Mouse (Mus musculus) left cerebral cortex, postnatal 25 days (tissue): ENCODE results near the gene Olfr588-ps1. TPM values are rescaled to one million over a fixed set of nuclear protein-coding genes. Genes with fewer than 3 reads are reported as not detected.
"Not testable (repeated sequence)": the region's sequence is repeated elsewhere in the genome, so short reads cannot be mapped to it uniquely, and the experiment has no call there.

ENCODE experiments used
- DNase-seq, 2 experiments: peaks; one replicate each; pipeline ENCODE4 v3.0.0; 2022; ENCODE audit warnings: low spot score in 2 of 2, mixed read lengths in 1 of 2
- intact Hi-C: fragments of 180-260 bp; cut with DNase I; formaldehyde crosslinking; loops from one replicate; pipeline ENCODE4 v1.15.1; 2025
- total RNA-seq, 2 experiments: library from RNA; stranded (reverse); gene quantifications; 2 replicates each; pipeline ENCODE4 v1.2.3; 2021

Gene Olfr588-ps1
- not detected for total RNA-seq

DNA sequence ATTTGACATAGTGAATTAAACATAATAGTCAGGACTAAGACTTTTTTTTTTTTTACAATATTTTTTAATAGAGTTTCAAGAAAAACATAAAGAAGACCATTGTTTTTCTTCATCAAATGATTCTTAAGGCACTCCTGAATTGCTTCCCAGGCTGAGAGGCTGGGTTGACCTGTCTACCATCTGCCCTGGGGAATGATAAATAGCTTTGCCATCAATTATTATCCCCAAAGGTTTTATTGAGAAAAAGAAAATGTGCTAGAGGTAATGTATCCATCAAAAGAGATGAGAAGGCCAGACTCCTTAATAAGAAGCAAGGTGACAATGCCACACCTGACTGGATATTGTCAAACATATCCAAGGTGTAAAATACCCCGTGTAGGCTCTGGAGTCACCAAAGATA lies at the start of gene Olfr588-ps1:
Gene Olfr588-ps1, plus strand, starts transcription at position 301 of the 400 bp plus-strand sequence.
- intact Hi-C loops: no loop called here

DNA sequence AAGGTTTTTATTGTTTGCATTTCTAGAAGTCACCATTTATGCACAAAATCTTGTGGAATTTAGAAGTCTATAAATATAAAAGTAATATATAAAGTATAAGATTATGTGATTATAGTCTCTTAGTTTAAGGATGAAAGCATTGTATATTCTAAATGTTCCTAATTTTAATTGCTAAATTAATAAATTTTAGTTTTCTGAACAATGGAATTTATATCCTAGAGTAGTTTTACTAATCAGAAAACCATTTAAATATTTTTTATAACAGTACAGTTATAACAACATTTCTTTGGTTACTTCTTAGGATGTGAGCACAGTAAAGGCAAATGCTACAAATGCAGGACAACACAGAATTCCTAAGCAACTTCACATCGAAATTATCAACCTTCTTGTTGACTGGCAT lies 43.3 kb upstream of the Olfr588-ps1 start, which contains the start of gene Olfr585:
Gene Olfr585, plus strand, starts transcription at position 301 of the 400 bp plus-strand sequence.
- intact Hi-C loops: no loop called here

More for the DNA sequence above, at the start of gene Olfr588-ps1:
- DNase-seq: no peak

GRCm38 (mm10) chr7:103119406-103119805 lies 21.3 kb upstream of the Olfr588-ps1 start:
- intact Hi-C loops: no loop called here
- no peak for DNase-seq

More for the DNA sequence above, 43.3 kb upstream of the Olfr588-ps1 start, which contains the start of gene Olfr585:
- no peak for DNase-seq

GRCm38 (mm10) chr7:103125538-103125937 lies 15.1 kb upstream of the Olfr588-ps1 start, which contains the start of gene Olfr586:
TSS of gene Olfr586 (minus strand) at chr7:103125638.
- intact Hi-C loops: no loop called here
- DNase-seq: no peak

DNA sequence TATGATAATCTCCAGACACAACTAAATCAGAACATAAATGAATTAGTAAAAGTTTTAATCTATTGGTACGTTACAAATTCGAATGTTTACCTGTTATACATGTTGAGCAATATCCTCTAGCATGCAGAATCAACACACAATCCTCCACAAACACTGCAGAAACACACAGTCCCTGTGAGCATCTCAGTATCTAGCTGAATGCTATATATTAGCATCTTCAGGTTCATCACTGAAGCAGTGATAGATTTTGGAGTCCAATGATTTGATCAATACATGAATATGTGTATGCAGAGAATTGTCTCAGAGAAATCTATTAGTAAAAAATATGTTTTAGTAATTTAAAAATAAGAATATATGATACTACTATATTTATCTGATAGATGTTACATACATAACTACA lies 15.6 kb downstream of the Olfr588-ps1 start, which contains the start of gene Olfr589:
Gene Olfr589, minus strand, starts transcription at position 101 of the 400 bp plus-strand sequence.
- intact Hi-C loops: no loop called here
- DNase-seq: no peak

GRCm38 (mm10) chr7:103169697-103170096 lies 29.0 kb downstream of the Olfr588-ps1 start:
- intact Hi-C loops: no loop called here
- no peak for DNase-seq

- intact Hi-C loops: no loop called here
- DNase-seq: no peak
Measured at GRCm38 (mm10) chr7:103178240-103178639, 37.6 kb downstream of the Olfr588-ps1 start, which contains the start of gene Olfr591. TSS of gene Olfr591 (minus strand) at chr7:103178340.

DNA sequence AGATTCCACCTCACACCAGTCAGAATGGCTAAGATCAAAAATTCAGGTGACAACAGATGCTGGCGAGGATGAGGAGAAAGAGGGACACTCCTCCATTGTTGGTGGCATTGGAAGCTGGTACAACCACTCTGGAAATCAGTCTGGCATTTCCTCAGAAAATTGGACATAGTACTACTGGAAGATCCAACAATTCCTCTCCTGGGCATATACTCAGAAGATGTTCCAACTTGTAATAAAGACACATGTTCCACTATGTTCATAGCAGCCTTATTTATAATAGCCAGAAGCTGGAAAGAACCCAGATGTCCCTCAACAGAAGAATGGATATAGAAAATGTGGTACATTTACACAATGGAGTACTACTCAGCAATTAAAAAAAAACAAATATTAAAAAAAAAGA lies 43.8 kb downstream of the Olfr588-ps1 start, which contains the start of gene Olfr592:
Gene Olfr592, plus strand, starts transcription at position 301 of the 400 bp plus-strand sequence.
- intact Hi-C loops, DNase-seq: not testable (repeated sequence)

Other genes starting within 250 kb of the Olfr588-ps1 start
- not detected for gene Olfr569, start 250.0 kb upstream of the Olfr588-ps1 start, total RNA-seq
- gene Olfr570, start 246.3 kb upstream of the Olfr588-ps1 start, total RNA-seq: not detected
- not detected for gene Olfr571, start 223.3 kb upstream of the Olfr588-ps1 start, total RNA-seq
- not detected for gene Olfr572, start 216.5 kb upstream of the Olfr588-ps1 start, total RNA-seq
- gene Olfr573-ps1, start 198.3 kb upstream of the Olfr588-ps1 start, total RNA-seq: not detected
- not detected for gene Olfr574, start 192.4 kb upstream of the Olfr588-ps1 start, total RNA-seq
- gene Olfr575, start 182.1 kb upstream of the Olfr588-ps1 start, total RNA-seq: not detected
- gene Olfr576, start 178.2 kb upstream of the Olfr588-ps1 start, total RNA-seq: not detected
- gene Olfr577, start 164.9 kb upstream of the Olfr588-ps1 start, total RNA-seq: not detected
- gene Olfr578, start 151.6 kb upstream of the Olfr588-ps1 start, total RNA-seq: not detected
- not detected for gene Olfr582, start 102.9 kb upstream of the Olfr588-ps1 start, total RNA-seq
- not detected for gene Olfr583, start 89.6 kb upstream of the Olfr588-ps1 start, total RNA-seq
- not detected for gene Olfr584, start 59.0 kb upstream of the Olfr588-ps1 start, total RNA-seq
- not detected for gene Olfr585, start 43.2 kb upstream of the Olfr588-ps1 start, total RNA-seq
- gene Olfr586, start 15.2 kb upstream of the Olfr588-ps1 start, total RNA-seq: not detected
- gene Olfr589, start 15.5 kb downstream of the Olfr588-ps1 start, total RNA-seq: not detected
- not detected for gene Olfr591, start 37.5 kb downstream of the Olfr588-ps1 start, total RNA-seq
- gene Olfr592, start 43.9 kb downstream of the Olfr588-ps1 start, total RNA-seq: not detected
- not detected for gene Olfr593, start 71.0 kb downstream of the Olfr588-ps1 start, total RNA-seq
- not detected for gene Olfr594, start 76.1 kb downstream of the Olfr588-ps1 start, total RNA-seq
- gene Usp17ld, start 111.6 kb downstream of the Olfr588-ps1 start, total RNA-seq: not detected
- gene Olfr596, start 164.8 kb downstream of the Olfr588-ps1 start, total RNA-seq: not detected
- not detected for gene Olfr597, start 175.4 kb downstream of the Olfr588-ps1 start, total RNA-seq
- not detected for gene Olfr598, start 182.7 kb downstream of the Olfr588-ps1 start, total RNA-seq
- gene Olfr599, start 195.0 kb downstream of the Olfr588-ps1 start, total RNA-seq: not detected
- gene Olfr600, start 208.8 kb downstream of the Olfr588-ps1 start, total RNA-seq: not detected
- not detected for gene Olfr601, start 221.8 kb downstream of the Olfr588-ps1 start, total RNA-seq
- gene Olfr603, start 245.3 kb downstream of the Olfr588-ps1 start, total RNA-seq: not detected